In genomic region chr16:25899657-25900056, GRCm38 (mm10) we compare ENCODE assay signal across 14 mouse cellular contexts.
"Had no signal": no experiment of that assay in that cellular context is flagged by ENCODE, and none has a peak within 500 bp of the region (broad histone marks: within the 10 kb centered on the region; RNA-seq: fewer than 3 reads in every experiment).

No protein-coding gene starts in this region.

- H3K27ac ChIP-seq: layer of hippocampus, adult 2 months; left cerebral cortex, adult 2 months; limb, embryonic 10.5 days; liver, embryonic 13.5 days; midbrain, embryonic 13.5 days; neural tube, embryonic 15.5 days; stomach, postnatal 0 days had no signal

- ATAC-seq: intestine, embryonic 16.5 days; liver, postnatal 0 days; midbrain, embryonic 13.5 days had no signal

- H3K9me3 ChIP-seq: limb, embryonic 10.5 days; liver, embryonic 13.5 days; midbrain, embryonic 13.5 days; neural tube, embryonic 15.5 days had no signal

- H3K4me1 ChIP-seq: limb, embryonic 10.5 days; liver, embryonic 13.5 days; midbrain, embryonic 13.5 days; neural tube, embryonic 15.5 days had no signal

- H3K4me3 ChIP-seq: layer of hippocampus, adult 2 months; left cerebral cortex, adult 2 months; limb, embryonic 10.5 days; liver, embryonic 13.5 days; midbrain, embryonic 13.5 days; myocyte; neural tube, embryonic 15.5 days had no signal

- H3K4me2 ChIP-seq: liver, embryonic 13.5 days; midbrain, embryonic 13.5 days; neural tube, embryonic 15.5 days had no signal

- DNase-seq: kidney, postnatal 14 days; liver, embryonic 13.5 days; liver, postnatal 0 days; right cerebral cortex, adult 18-20 months; right cerebral cortex, postnatal 25 days; thymus, postnatal 4 days had no signal

- H3K9ac ChIP-seq: liver, embryonic 13.5 days; liver, postnatal 0 days; midbrain, embryonic 13.5 days; neural tube, embryonic 15.5 days had no signal

- H3K36me3 ChIP-seq: limb, embryonic 10.5 days; liver, embryonic 13.5 days; midbrain, embryonic 13.5 days; neural tube, embryonic 15.5 days had no signal

- H3K27me3 ChIP-seq: liver, embryonic 13.5 days; midbrain, embryonic 13.5 days; neural tube, embryonic 15.5 days had no signal
